Mouse (Mus musculus) megakaryocyte-erythroid progenitor cell, adult 5 weeks (primary cell): Measurements from ENCODE around the gene Slu7. TPM values are rescaled to one million over a fixed set of nuclear protein-coding genes. Genes with fewer than 3 reads are reported as not detected.

Experiments used
- polyA plus RNA-seq: library from polyadenylated mRNA; stranded (reverse); fragments of >175 nt; gene quantifications from 2 replicates; pipeline ENCODE4 v1.2.3, GENCODE M21; 2012

Slu7 gene
- polyA plus RNA-seq = 5.7 and 7.9 TPM in 2 replicates

GRCm38 (mm10) chr11:43433254-43434023 lies at the start of gene Slu7:
Gene Slu7, plus strand, starts transcription at chr11:43433744.

GRCm38 (mm10) chr11:43425824-43426413 lies 7.6 kb upstream of the Slu7 start, which contains the start of gene Pttg1:
Gene Pttg1, minus strand, starts transcription at chr11:43426251.

GRCm38 (mm10) chr11:43474225-43474774 lies 40.8 kb downstream of the Slu7 start, which contains the start of gene C1qtnf2:
Gene C1qtnf2, plus strand, starts transcription at chr11:43474276.

Other genes with a start within 250 kb of the Slu7 start
- gene Pttg1, start 7.5 kb upstream of the Slu7 start, polyA plus RNA-seq = 5.5 and 6.0 TPM in 2 replicates
- gene C1qtnf2, start 40.5 kb downstream of the Slu7 start, polyA plus RNA-seq = not detected in 2 replicates
- 1.0 and 1.8 TPM in 2 replicates for gene Ccnjl, start 95.0 kb downstream of the Slu7 start, polyA plus RNA-seq
- not detected in 2 replicates for gene 4933415A04Rik, start 153.3 kb downstream of the Slu7 start, polyA plus RNA-seq
- gene Fabp6, start 167.8 kb downstream of the Slu7 start, polyA plus RNA-seq = not detected in 2 replicates
- gene Pwwp2a, start 248.3 kb downstream of the Slu7 start, polyA plus RNA-seq = 4.9 and 7.4 TPM in 2 replicates